Mouse (Mus musculus) CD4-positive, CD25-positive, alpha-beta regulatory T cell, adult 2 months (primary cell): ENCODE results near the gene Alk.

Experiments used
- DNase-seq: peaks from one replicate; pipeline ENCODE4 v3.0.0-alpha.2; 2012; ENCODE audit warnings: low read depth, low spot score

Alk gene

DNA sequence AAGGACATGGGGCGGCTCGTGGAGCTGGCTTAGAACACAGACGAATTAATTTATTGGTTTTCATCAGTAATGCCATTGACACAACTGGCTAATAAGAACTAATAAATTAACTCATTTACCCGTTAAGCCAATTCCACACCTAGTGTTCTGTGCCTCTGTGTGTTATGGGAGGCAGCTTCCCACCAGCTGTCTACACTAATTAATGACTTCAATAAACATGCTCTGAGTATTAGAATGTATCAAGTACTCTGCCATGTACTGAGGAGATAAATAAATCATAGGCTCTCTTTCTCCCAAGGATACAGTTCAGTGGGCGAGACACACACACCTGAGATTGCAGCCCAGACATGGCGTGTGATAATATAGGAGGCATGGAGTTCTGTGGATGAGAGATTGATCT lies 723.1 kb downstream of the Alk start:
- DNase-seq = no peak

GRCm38 (mm10) chr17:71875492-71875891 lies 728.9 kb downstream of the Alk start:
- DNase-seq = no peak

- no peak for DNase-seq
Observed at GRCm38 (mm10) chr17:71874795-71875194, 729.6 kb downstream of the Alk start.

- peak; percentile 62 for DNase-seq
Observed at GRCm38 (mm10) chr17:71874077-71874476, 730.4 kb downstream of the Alk start.

GRCm38 (mm10) chr17:71872976-71873375 lies 731.5 kb downstream of the Alk start:
- peak; percentile 53 for DNase-seq

- no peak for DNase-seq
Observed at GRCm38 (mm10) chr17:71871981-71872380, 732.4 kb downstream of the Alk start.

- no peak for DNase-seq
Observed at GRCm38 (mm10) chr17:71870641-71871040, 733.8 kb downstream of the Alk start.

DNA sequence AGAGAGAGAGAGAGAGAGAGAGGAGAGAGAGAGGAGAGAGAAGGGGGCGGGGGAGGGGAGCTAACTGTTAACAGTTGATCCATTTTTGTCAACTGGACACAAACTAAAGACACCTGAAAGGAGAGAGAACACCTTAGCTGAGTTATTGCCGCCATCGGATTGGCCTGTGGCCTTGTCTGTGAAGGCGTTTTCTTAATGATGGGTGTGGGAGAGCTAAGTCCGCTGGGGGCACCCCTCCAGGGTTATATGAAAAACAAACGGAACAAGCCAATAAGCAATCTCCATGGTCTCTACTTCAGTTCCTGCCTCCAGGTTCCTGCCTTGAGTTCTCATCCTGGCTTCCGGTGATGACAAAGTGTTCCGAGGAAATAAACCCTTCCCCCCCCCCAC lies 734.2 kb downstream of the Alk start:
- no peak for DNase-seq

DNA sequence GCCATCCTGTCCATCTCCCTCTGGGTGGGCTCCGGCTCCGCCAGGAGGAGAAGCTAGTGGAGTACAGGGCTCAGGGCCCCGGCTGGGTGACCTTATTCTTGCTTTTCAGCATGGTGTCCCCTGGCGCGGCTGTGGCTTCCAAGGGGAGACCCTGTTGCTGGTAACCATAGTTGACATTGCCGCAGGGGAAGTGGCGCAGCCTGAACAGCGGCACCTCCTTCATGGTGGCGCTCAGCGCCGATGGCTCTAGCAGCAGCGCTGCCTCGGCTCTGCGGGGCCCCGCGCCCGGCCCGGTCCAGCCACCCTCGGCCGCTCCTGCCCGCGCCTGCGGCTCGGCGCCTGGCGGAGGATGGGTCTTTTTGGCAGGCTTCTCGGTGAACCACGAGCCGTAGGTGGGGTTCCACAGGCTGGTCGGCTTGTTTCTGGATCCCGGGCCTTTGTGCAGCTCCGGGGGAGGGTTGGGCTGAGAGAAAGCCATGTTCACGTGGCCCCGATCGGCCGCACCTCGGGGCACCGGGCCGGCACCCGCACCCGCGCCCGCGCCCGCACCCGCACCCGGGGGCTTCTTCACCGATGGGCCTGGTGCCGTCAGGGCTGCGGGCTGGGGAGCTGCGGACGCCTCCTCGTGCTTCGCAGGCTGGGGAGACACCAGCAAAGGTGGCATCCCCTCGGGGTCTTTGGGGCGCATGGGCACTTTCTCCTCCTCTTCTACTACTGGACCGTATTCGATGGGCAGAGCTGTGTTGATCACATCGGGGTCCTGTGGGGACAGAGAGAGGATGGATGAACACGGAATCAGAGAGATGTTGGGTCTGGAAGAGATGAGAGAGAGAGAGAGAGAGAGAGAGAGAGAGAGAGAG lies 734.8 kb downstream of the Alk start:
- no peak for DNase-seq

GRCm38 (mm10) chr17:71868828-71869227 lies 735.6 kb downstream of the Alk start:
- no peak for DNase-seq

- DNase-seq = no peak
Observed at GRCm38 (mm10) chr17:71867892-71868291, 736.5 kb downstream of the Alk start.

DNA sequence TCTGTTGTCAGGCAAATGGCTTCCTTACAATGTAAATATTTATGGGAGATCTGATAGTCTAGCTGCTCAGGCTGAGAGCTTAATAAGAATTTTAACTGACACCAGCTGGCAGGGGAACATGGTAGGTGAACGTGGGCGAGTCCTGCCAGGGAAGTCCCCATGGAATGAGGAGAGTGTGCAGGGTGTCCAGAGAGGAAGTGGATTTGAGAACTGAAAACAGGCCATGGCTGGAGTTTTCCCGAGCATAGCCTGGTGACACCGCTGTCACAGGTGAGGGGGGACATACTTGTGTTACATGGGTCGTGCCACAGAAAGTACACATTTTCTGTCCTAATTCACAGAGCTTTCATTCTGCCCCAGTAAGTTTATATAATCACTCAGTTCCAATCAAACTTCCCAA lies 739.0 kb downstream of the Alk start:
- DNase-seq = no peak

- DNase-seq = no peak
Observed at GRCm38 (mm10) chr17:71864039-71864438, 740.4 kb downstream of the Alk start.

DNA sequence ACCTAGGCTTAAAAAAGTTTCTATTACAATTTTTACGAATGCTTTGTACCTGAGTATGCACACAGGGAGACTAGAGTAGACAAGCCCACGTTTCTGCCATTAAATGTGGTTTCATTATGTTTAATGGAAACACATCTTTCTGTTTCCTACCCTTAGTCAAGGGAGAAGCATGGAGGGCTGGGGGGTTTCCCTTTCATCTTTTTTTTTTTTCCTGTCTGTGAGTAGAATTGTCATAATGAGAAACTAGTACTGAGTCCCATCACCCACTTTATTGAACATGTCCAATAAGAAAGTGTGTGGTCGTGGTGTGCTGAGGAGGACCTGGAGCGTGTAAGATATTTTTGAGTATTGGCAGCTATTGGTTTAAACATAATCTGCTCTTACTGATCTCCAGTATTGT lies 741.5 kb downstream of the Alk start:
- DNase-seq = no peak

DNA sequence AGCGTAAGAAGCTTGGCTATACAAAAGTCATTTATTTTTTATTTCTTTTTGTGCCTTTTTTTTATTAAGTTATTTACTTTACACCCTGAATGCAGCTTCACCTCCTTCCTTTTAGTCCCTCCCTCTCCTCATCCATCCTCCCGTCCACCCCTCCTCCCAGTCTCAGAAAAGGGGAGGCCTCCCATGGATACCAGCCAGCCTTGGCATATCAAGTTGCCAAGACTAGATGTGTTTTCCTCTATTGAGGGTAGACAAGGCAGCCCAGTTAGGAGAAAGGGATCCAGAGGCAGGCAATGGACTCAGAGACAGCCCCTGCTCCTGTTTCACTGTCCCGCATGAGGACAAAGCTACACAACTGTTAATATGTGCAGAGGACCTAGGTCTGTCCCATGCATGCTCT lies 742.2 kb downstream of the Alk start:
- DNase-seq = no peak

DNA sequence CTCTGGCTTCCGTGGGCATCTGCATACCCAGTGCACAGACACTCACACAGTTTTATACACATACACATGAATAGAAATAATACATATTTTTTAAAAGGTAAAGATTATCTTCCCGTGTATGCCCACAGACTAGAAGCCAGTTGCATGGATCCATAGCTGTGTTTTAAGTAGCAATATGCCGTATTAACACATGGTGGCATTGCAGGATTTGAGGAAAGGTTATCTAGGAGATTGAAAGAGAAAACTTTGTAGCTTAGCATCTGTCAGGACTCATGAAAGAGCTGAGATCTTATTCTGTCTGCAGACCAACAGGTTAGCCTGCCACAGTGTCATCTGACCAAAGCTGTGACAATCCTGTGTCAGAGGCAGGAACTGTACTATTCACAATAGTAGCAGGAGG lies 772.5 kb downstream of the Alk start:
- DNase-seq = no peak

DNA sequence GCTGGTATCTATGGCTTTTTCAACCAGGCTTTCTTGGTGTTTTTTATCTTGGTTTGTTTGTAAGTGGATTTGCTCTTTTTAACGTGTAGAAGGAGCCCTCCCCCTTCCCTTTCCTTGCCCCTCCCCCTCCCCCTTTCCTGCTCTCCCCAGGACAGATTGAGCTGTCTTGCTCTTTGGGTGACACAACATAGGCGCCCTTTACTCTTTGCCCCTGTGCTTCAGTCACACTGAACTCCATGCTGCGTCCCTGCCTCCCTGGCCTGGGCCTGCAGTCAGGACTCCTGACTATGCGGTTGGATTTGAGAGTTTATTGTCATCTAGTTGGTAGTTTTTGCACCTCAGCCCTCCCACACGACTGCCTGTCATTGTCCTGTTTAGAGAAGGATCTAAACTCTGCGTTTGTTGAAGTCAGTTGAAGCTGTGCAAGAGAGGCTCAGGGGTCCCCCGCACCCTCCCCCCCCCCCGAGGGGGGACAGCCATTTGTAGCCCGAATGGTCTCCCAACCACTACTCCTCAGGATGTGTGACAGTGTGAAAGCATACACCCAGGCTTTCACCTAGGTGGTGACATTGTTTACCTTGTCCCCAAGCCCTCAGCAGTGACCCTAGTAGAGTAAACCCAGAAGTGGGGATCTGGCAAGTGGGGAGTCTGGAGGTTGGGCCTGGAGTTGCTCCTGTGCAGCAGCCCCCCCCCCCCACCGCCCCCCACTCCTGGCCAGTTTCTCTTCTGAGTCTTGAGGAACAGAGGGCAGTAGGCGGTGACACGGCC lies 775.6 kb downstream of the Alk start:
- DNase-seq = no peak

DNA sequence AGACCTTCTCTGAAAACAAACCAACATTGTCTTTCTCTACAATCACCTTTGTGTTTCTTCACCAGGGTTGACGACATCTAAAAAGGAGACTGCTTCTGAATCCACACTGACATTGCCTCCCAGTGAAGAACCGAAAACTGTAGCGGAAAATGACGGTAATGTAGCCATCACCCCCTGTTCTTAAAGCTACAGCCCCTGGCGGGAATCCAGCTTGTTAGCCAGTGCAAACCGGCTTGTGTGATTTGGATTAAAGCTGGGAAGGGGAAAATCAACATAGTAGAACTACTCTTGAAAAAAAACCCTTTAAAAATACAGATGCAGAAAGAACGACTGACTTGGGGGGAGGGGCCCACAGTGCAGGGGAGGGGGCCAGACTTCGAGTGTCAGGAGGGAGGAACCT lies 776.8 kb downstream of the Alk start:
- no peak for DNase-seq

DNA sequence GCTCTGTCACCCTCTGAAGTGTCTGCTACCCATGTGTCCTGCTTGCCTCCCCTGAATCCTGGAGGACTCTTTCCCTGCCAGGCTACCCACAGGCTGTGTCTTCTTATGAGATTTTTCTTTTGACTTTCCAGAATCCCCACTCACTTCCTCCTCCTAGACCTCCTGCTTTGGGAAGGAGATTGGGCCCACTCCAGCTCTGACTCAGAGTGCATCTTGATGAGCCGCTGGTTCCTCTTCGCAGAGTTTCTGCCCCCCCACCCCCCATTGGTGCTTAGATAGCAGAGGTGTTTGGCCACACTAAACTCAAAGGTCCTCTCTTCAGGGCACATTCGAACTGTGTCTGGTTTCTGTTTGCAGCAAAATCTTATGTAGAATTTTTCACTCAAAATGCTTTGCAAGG lies 777.8 kb downstream of the Alk start:
- no peak for DNase-seq

- no peak for DNase-seq
Observed at GRCm38 (mm10) chr17:71823622-71824306, 780.7 kb downstream of the Alk start.
